Mouse (Mus musculus): ENCODE data around the gene Slc44a2.
"Not testable (repeated sequence)": the region's sequence is repeated elsewhere in the genome, so short reads cannot be mapped to it uniquely, and the experiment has no call there.

DNA sequence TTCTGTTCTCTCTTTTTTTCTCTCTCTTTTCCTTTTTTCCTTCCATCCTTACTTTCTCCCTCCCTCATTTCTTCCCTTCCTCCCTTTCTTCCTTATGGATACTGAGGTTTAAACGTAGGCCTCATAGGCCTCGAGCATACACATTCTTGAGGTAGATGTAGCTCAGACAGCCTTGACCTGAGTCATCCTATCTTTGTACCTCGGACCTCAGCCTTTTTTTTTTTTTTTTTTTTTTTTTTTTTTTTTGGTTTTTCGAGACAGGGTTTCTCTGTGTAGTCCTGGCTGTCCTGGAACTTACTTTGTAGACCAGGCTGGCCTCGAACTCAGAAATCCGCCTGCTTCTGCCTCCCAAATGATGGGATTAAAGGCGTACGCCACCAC lies 2.4 kb downstream of the Slc44a2 start:
- not testable (repeated sequence) for TF ChIP-seq CTCF, POLR2A (IDR thresholded peaks at IDR 0.05; ENCODE audit: insufficient read depth, low read depth, low read length)
